Mouse (Mus musculus): ENCODE measurements around the gene Safb.

The Safb gene

DNA sequence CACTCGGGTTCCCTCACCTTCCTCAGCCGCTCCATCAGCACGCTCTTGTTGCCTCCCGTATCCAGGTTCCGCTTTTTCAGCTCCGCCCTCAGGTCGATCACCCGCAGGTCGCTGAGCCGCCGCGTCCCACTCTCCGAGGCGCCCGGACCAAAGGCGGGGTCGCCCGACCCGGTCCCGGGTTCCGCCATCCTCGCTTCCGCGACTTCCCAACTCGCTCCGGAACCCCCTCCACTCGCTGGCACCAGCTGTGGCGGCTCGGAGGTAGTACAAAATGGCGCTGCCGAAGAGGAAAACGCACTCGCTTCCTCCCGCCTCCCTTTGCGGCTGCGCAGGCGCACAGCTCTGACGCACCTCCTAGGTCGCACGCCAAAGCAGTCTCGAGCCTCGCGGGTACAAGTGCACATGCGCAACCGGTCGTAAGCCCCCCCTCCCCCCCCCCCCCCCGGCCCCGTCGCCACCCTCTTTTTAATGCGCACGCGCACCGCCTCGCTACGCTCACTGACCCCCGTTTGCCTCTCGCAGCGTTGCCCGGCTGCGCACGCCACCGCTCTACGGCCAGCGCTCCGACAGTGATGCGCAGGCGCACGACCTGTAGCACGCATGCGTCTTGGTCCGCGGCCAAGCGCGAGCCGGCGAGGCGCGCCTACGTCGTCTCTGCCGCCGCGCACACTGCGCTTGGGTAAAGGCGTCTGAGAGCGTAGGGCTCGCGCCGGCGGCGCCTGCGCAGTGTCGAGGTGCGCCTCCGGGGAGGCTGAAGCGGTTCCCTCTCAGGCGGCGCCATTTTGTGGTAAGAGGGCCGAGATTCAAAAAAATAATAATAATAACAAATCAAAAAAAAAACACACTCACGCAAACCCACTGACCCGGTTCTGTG lies at the start of gene Safb, which contains the start of gene Safb2:
Safb (plus strand) TSS at position 569 of the 874 bp plus-strand sequence.
Safb2 (minus strand) TSS at position 329 of the 874 bp plus-strand sequence.
- DNase-seq (ENCODE audit: low read depth, low spot score): peak; percentile 100

- no peak for DNase-seq (ENCODE audit: low read depth, low spot score)
These were observed 48.4 kb upstream of the Safb start for GRCm38 (mm10) chr17:56536192-56536591.

- no peak for DNase-seq (ENCODE audit: low read depth, low spot score)
These were observed 47.8 kb upstream of the Safb start for GRCm38 (mm10) chr17:56536874-56537273.

DNA sequence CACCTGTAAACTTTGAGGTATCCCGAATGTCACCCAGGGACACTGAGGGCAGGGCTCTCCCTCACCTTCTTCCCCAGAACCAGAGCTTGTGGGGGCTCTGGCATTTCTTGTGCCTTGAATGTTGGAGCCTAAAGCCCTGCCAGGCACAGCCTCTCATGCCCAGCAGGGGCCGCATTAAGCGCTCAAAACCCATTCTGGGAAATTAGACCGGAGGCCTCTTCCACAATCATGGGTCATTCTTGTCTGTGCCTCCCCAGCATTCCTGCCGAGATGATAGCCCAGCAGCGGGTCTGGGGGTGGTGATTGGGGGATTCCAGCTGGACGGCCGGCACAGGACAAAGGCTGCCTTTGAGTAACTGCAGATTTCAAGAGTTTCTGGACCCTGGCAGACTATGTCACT lies 46.7 kb upstream of the Safb start:
- no peak for DNase-seq (ENCODE audit: low read depth, low spot score)

DNA sequence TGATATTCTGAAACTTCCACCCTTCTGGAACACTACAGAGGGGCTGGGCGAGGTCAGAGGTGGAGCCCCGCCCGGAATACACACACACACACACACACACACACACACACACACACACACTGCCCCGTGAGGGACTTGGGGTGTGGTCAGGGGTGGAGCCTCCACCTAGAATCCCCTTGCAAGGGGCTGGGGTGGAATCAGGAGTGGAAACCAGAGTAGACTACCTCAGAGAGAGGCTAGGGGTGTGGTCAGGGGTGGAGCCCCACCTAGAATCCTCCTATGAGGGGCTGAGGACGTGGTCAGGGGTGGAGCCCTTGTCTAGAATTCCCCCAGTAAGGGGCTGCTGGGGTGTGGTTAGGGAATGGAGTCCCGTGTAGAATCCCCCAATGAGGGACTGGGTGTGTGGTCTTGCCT lies 44.1 kb upstream of the Safb start:
- DNase-seq (ENCODE audit: low read depth, low spot score): no peak

GRCm38 (mm10) chr17:56542736-56543135 lies 41.9 kb upstream of the Safb start:
- no peak for DNase-seq (ENCODE audit: low read depth, low spot score)

DNA sequence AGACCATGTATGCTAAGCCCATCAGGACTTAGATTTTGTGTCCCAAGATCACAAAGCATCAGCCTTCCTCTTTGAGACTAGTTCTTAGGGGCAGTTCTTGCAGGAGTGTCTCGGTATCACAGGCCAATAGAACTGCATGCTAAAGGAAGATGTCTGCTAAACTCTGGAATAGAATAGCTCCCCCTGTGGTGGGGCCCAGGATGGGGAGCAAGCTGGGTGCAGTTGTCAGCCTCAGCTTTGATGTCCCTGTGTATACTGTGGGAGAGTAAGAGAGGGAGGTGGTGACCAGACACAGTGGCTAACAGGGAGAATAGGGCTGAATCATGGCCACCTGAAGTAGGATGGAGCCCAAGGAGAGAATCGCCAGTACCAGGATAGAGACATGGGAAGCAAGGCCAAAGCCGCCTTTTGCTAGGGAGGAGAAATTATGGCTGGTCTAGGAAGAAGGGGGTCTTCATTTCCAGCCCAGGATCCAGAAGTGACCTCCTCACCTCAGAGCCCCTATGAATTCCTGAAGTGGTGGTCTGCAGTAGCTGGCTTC lies 40.9 kb upstream of the Safb start:
- DNase-seq (ENCODE audit: low read depth, low spot score): no peak

DNA sequence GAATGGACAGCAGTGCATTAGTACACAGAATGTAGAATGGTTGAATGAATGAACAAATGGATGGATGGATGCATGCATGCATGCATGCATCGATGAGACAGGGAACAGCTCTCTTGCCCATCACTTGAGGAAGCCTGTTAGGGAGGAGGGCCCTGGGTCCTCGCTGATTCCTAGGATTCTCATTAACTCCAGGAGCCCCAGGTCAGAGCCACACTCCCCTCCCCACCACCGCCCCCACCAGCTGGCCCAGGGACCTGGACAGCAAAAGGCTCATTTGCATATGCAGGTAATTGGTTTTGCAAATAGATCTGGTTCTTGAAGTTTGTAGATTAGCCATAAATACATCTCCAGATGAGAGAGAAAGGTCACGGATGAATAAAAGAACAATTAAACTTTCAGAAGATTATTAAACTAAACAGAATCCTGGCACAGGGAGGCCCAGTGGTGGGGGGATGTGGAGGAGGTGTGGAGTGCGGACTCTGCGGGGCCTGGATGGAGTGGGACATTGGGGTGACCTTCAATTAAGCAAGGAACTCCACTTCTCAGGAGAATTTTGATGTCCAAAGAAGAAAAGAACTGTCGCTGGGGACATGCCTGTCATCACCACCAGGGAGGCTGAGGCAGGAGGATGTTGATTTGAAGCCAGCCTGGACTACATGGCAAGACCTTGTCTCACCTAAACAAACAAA lies 39.8 kb upstream of the Safb start:
- no peak for DNase-seq (ENCODE audit: low read depth, low spot score)

DNA sequence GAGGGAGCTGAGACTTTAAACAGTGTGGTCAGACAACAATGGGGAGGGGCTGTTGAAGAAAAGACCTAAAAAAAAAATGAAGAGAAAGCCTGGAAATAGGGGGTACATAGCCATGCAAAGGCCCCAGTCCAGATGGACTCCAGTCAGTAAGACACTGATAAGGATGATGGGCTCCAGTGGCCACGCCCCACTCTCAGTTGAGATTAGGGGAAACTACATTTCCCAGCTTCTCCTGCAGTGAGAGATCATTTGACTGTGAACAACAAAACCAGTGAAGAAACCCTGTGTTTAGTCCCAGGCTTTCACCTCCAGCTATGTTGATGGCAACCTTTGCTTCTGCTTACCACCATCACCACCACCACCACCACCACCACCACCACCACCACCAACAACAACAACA lies 38.7 kb upstream of the Safb start:
- DNase-seq (ENCODE audit: low read depth, low spot score): no peak

DNA sequence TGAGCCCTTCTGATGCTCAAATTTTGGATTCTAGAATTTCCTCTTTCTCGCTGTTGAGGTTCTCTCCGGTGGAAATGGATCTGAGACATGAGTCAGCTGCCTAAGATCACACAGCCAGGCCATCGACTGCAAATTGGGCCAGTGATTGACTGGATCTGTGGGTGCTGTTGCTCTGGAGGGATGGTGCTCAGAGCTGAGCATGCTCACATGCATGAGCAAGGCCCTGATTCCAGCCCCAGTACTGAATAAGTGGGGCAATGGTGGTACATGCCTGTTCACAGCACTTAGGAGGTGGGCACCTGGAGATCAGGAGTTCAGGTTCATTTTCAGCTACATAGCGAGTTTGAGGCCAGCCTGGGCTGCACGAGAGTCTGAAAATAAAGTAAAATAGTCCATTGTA lies 38.0 kb upstream of the Safb start:
- DNase-seq (ENCODE audit: low read depth, low spot score): no peak

- peak; percentile 80 for DNase-seq (ENCODE audit: low read depth, low spot score)
These were observed 37.3 kb upstream of the Safb start for GRCm38 (mm10) chr17:56547116-56547845.

GRCm38 (mm10) chr17:56547846-56548604 lies 36.6 kb upstream of the Safb start:
- no peak for DNase-seq (ENCODE audit: low read depth, low spot score)

GRCm38 (mm10) chr17:56548605-56549105 lies 36.0 kb upstream of the Safb start:
- no peak for DNase-seq (ENCODE audit: low read depth, low spot score)

- DNase-seq (ENCODE audit: low read depth, low spot score): no peak
These were observed 33.7 kb upstream of the Safb start for GRCm38 (mm10) chr17:56550784-56551475.

DNA sequence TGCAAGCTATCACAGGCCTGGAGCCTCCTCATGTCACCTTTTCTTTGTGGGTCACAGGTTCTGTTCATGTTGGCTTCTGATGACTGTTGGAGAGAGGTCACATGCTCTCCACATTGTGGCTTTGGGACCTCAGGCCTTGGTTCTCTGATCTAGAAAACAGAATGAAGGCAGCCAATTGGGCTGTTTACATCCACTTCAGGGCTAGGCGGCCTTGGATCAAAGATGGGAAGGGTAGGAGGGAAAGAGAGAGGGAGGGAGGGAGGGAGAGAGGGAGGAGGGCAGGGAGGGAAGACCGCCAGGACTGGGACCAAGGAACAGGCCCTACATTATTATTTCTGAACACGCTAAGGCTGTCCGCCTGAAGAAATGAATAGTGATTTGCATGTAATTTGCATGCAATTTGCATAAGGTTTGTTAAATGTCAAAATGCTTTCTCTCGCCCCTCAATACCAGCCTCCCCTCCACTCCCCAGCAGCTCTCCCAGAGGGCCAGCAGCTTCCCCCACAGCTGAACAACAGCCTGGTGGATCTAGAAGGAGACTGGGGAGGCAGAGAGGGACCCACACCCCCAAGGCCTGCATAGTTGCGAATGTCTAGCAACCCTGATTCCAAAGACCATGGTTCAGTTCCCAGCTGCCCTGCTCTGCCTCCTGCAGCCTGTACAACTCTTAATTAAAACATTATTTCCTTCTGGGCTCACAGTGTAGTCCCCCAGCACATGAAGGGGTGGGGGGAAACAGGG lies 32.6 kb upstream of the Safb start:
- no peak for DNase-seq (ENCODE audit: low read depth, low spot score)

- DNase-seq (ENCODE audit: low read depth, low spot score): peak; percentile 60
These were observed 31.8 kb upstream of the Safb start for GRCm38 (mm10) chr17:56552781-56553363.

GRCm38 (mm10) chr17:56554122-56554551 lies 30.5 kb upstream of the Safb start, which contains the start of gene Gm20219:
TSS of gene Gm20219 (minus strand) at chr17:56554387.
- DNase-seq (ENCODE audit: low read depth, low spot score): no peak

GRCm38 (mm10) chr17:56558448-56558847 lies 26.2 kb upstream of the Safb start:
- DNase-seq (ENCODE audit: low read depth, low spot score): peak; percentile 36

GRCm38 (mm10) chr17:56559386-56559785 lies 25.2 kb upstream of the Safb start:
- no peak for DNase-seq (ENCODE audit: low read depth, low spot score)

All from skeletal muscle tissue, adult 2 months (tissue).